Mouse (Mus musculus) kidney, postnatal 0 days (tissue): ENCODE results near the gene Retnlb. TPM values are rescaled to one million over a fixed set of nuclear protein-coding genes. Genes with fewer than 3 reads are reported as not detected.

Source experiments
- ATAC-seq: fragments of 200-750 bp; cut with Nextera tagmentation; replicated peaks from 2 replicates; pipeline ENCODE4 v1.8.0; 2017; ENCODE audit warnings: low read depth, moderate number of reproducible peaks, moderate TSS enrichment, moderate library complexity; ENCODE audit not compliant: low FRiP score
- DNase-seq: peaks from one replicate; pipeline ENCODE4 v3.0.0-alpha.2; 2016; ENCODE audit warnings: low spot score
- H3K27ac ChIP-seq: fragments of 300-500 bp; sonication (generic); 2 replicates; pipeline ENCODE4 v1.5.1; 2014; ENCODE audit warnings: mild to moderate bottlenecking
- H3K27me3 ChIP-seq: fragments of 300-500 bp; sonication (generic); 2 replicates; pipeline ENCODE4 v1.6.1; 2014; ENCODE audit warnings: low read length, mixed read lengths; ENCODE audit not compliant: insufficient read depth
- H3K36me3 ChIP-seq: fragments of 300-500 bp; sonication (generic); 2 replicates; pipeline ENCODE4 v1.6.1; 2014; ENCODE audit warnings: low read length, mixed read lengths; ENCODE audit not compliant: insufficient read depth
- H3K4me1 ChIP-seq: fragments of 300-500 bp; sonication (generic); replicated peaks from 2 replicates; pipeline ENCODE4 v1.6.1; 2014; ENCODE audit warnings: antibody characterized with exemption, low read length, mixed read lengths; ENCODE audit not compliant: insufficient read depth
- H3K4me2 ChIP-seq: fragments of 300-500 bp; sonication (generic); 2 replicates; pipeline ENCODE4 v1.6.1; 2014; ENCODE audit warnings: mild to moderate bottlenecking, low read length, moderate library complexity, mixed read lengths
- H3K4me3 ChIP-seq: fragments of 300-500 bp; sonication (generic); replicated peaks from 2 replicates; pipeline ENCODE4 v1.5.1; 2014; ENCODE audit warnings: low read depth, low read length
- H3K9ac ChIP-seq: fragments of 300-500 bp; sonication (generic); 2 replicates; pipeline ENCODE4 v1.6.1; 2014; ENCODE audit warnings: low read depth, low read length
- H3K9me3 ChIP-seq: fragments of 300-500 bp; sonication (generic); replicated peaks from 2 replicates; pipeline ENCODE4 v1.6.1; 2016; ENCODE audit warnings: low read length, inconsistent platforms, mixed read lengths
- CTCF ChIP-seq: IDR thresholded peaks from 2 replicates; pipeline ENCODE4 v1.5.1; 2016; ENCODE audit warnings: antibody characterized with exemption, low read depth, mild to moderate bottlenecking, moderate library complexity
- whole genome bisulfite sequencing: fragments of 180-500 bp; shearing (Covaris S2); extraction: QIAGEN DNeasy Blood & Tissue Kit; methylation state at CpG from one replicate; pipeline ENCODE4 v1.1.7; 2014; 5-methylcytosine and 5-hydroxymethylcytosine counted together
- polyA plus RNA-seq: library from polyadenylated mRNA; unstranded; fragments of >200 nt; fragmentation: Nextera tagmentation; extraction: Ambion mirVana; gene quantifications from 2 replicates; pipeline ENCODE4 v1.2.1, GENCODE M21; 2015

Gene Retnlb
- not detected in 2 replicates for polyA plus RNA-seq

DNA sequence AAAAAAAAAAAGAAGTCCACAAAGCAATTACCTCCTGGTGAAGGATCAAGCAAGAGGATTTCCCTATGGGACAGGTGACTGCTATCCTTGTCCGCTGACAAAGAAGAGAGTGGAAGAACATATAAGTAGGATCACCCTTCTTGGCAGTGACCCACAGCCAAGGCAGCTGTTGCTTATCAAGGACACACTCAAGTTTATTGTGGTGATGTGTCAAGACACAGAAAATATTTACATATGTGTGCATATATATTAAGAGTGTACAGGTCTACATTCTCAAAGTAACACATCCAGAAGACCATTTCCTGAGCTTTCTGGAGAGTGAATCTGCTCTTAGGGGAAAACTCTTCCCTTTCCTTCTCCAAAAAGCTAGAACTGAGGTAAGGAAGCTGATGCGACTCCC, at the start of gene Retnlb:
Retnlb (plus strand) TSS at position 162 of the 400 bp plus-strand sequence.
- no peak for ATAC-seq

GRCm38 (mm10) chr16:48769183-48769582, 47.5 kb upstream of the Retnlb start:
- TF ChIP-seq CTCF: no peak
- Histone ChIP-seq H3K4me3 (no peak overlapping the region), H3K9ac (no peak overlapping the region), H3K36me3 (no peaks in the 10 kb centered on the region), H3K9me3 (no peaks in the 10 kb centered on the region), H3K4me1 (no peaks in the 10 kb centered on the region), H3K27me3 (no peaks in the 10 kb centered on the region), H3K27ac (no peak overlapping the region), H3K4me2 (no peak overlapping the region)
- DNase-seq (no peak), ATAC-seq (no peak)
- WGBS: 69% methylated on average over 3 of the region's 3 CpGs

More for the DNA sequence above, at the start of gene Retnlb:
- TF ChIP-seq CTCF: no peak
- H3K36me3 ChIP-seq: no peaks in the 10 kb centered on the region
- H3K9me3 ChIP-seq: no peaks in the 10 kb centered on the region
- no peaks in the 10 kb centered on the region for H3K27me3 ChIP-seq
- DNase-seq: no peak
- H3K4me3 ChIP-seq: no peak within 1 kb of the TSS
- H3K4me1 ChIP-seq: no peaks in the 10 kb centered on the region
- H3K4me2 ChIP-seq: no peak within 1 kb of the TSS
- no peak within 1 kb of the TSS for H3K27ac ChIP-seq
- 93% methylated on average over 2 of the region's 2 CpGs for WGBS
- no peak within 1 kb of the TSS for H3K9ac ChIP-seq

DNA sequence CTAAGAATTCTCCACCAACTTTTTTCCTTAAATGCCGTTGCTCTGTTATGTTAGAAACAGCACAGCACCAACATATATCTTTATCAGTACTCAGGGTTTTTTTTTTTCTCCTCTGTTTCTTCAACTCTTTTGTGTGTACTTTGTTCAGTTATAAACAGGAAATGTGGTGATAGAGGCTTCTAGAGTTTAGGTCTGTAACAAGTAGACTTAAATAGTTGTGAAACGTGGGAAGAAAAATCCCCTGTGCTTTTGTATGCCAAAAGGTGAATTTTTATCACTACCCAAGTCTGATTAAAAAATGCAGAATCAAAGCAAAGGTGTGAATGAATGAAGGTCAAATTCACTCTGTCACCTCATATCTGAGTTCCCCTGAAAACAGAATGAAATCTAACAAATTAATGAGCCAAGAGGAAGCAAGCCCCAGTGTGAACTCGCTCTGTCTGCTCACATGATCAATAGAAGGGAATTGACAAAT, 44.6 kb upstream of the Retnlb start, which contains the start of gene Trat1:
Trat1 (minus strand) TSS at position 51 of the 475 bp plus-strand sequence.
- Histone ChIP-seq H3K9ac (no peak within 1 kb of the TSS), H3K4me2 (no peak within 1 kb of the TSS), H3K4me3 (no peak within 1 kb of the TSS), H3K9me3 (no peaks in the 10 kb centered on the region), H3K27ac (no peak within 1 kb of the TSS), H3K36me3 (no peaks in the 10 kb centered on the region), H3K4me1 (no peaks in the 10 kb centered on the region), H3K27me3 (no peaks in the 10 kb centered on the region)
- DNase-seq (no peak), ATAC-seq (no peak)
- WGBS: 73% methylated on average over 3 of the region's 3 CpGs
- no peak for TF ChIP-seq CTCF

DNA sequence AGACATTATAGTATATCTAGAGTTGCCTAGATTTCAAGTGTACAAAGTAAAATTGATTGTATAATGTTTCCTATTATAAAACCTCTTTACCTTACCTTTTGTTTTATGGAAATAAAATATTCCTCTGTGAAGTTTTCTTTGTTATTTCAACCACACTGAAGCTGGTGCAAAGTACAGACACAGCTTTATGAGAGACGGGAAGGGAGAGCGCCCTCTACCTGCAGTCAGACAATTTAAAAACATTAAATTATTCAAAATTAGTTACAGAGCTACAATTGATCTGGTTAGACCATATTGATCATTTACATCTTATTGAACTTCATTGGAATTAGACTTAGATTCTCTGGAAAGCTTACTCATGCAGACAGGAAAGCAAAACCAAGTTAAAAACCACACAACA, 39.4 kb upstream of the Retnlb start:
- DNase-seq (no peak), ATAC-seq (no peak)
- Histone ChIP-seq H3K9ac (no peak overlapping the region), H3K9me3 (no peaks in the 10 kb centered on the region), H3K4me3 (no peak overlapping the region), H3K4me2 (no peak overlapping the region), H3K36me3 (no peaks in the 10 kb centered on the region), H3K4me1 (no peaks in the 10 kb centered on the region), H3K27me3 (no peaks in the 10 kb centered on the region), H3K27ac (no peak overlapping the region)
- TF ChIP-seq CTCF: peak; percentile 27; the same call in 1 of the 2 replicates
- WGBS: 59% methylated on average over 2 of the region's 2 CpGs

DNA sequence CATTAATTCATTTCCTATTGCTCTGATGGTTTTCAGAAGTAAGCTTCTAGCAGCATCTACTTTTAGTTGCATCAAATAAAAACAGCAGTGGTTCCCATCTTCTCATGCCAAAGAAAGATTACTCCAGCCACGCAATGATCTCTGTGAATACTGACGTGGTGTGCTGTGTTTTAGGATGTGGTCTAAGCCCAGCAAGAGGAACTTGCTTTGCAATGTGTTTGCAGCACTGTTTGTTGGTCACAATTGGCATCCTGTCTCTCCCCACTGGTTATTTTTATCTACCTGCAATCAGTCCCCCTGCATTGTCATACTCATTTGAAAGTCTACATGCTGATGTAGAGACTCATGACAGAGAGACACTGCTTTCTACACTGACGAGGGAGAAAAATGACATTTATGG, 30.4 kb upstream of the Retnlb start:
- H3K9ac ChIP-seq: no peak overlapping the region
- H3K9me3 ChIP-seq: no peaks in the 10 kb centered on the region
- no peak overlapping the region for H3K4me2 ChIP-seq

GRCm38 (mm10) chr16:48788704-48789185, 27.9 kb upstream of the Retnlb start:
- H3K27me3 ChIP-seq: no peaks in the 10 kb centered on the region
- H3K9me3 ChIP-seq: no peaks in the 10 kb centered on the region
- H3K4me1 ChIP-seq: no peaks in the 10 kb centered on the region
- H3K27ac ChIP-seq: no peak overlapping the region
- no peak overlapping the region for H3K4me3 ChIP-seq
- no peak for TF ChIP-seq CTCF
- no peaks in the 10 kb centered on the region for H3K36me3 ChIP-seq
- ATAC-seq (no peak), DNase-seq (no peak)
- 81% methylated on average over 4 of the region's 4 CpGs for WGBS
- no peak overlapping the region for H3K9ac ChIP-seq
- H3K4me2 ChIP-seq: no peak overlapping the region

More for the DNA sequence above, 30.4 kb upstream of the Retnlb start:
- H3K4me3 ChIP-seq: no peak overlapping the region
- H3K4me1 ChIP-seq: no peaks in the 10 kb centered on the region
- H3K36me3 ChIP-seq: no peaks in the 10 kb centered on the region
- no peaks in the 10 kb centered on the region for H3K27me3 ChIP-seq
- 79% methylated on average over 3 of the region's 3 CpGs for WGBS
- no peak overlapping the region for H3K27ac ChIP-seq
- no peak for ATAC-seq
- no peak for DNase-seq
- TF ChIP-seq CTCF: no peak

GRCm38 (mm10) chr16:48798285-48798684, 18.4 kb upstream of the Retnlb start:
- Histone ChIP-seq H3K27ac (no peak overlapping the region), H3K27me3 (no peaks in the 10 kb centered on the region), H3K4me3 (no peak overlapping the region), H3K9me3 (no peaks in the 10 kb centered on the region), H3K4me2 (no peak overlapping the region), H3K4me1 (no peaks in the 10 kb centered on the region), H3K36me3 (no peaks in the 10 kb centered on the region), H3K9ac (no peak overlapping the region)
- no peak for TF ChIP-seq CTCF
- 68% methylated on average over 3 of the region's 3 CpGs for WGBS
- ATAC-seq (no peak), DNase-seq (no peak)
